Mouse (Mus musculus): Measurements from ENCODE around the gene Olfr1392.

GRCm38 (mm10) chr11:49329686-49330085, 44.6 kb downstream of the Olfr1392 start:
- TF ChIP-seq CTCF (IDR thresholded peaks at IDR 0.05; ENCODE audit: low read depth) (no peak), EP300 (optimal IDR thresholded peaks at IDR 0.05) (no peak)

All from stomach, postnatal 0 days (tissue).